Mouse (Mus musculus): ENCODE results near the gene Cebpa.

The Cebpa gene

DNA sequence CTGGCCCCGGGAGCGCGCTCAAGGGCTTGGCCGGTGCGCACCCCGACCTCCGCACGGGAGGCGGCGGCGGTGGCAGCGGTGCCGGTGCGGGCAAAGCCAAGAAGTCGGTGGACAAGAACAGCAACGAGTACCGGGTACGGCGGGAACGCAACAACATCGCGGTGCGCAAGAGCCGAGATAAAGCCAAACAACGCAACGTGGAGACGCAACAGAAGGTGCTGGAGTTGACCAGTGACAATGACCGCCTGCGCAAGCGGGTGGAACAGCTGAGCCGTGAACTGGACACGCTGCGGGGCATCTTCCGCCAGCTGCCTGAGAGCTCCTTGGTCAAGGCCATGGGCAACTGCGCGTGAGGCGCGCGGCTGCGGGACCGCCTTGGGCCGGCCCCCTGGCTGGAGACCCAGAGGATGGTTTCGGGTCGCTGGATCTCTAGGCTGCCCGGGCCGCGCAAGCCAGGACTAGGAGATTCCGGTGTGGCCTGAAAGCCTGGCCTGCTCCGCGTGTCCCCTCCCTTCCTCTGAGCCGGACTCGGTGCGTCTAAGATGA lies 1.1 kb downstream of the Cebpa start:
- DNase-seq (ENCODE audit: low spot score) = peak; percentile 35

DNA sequence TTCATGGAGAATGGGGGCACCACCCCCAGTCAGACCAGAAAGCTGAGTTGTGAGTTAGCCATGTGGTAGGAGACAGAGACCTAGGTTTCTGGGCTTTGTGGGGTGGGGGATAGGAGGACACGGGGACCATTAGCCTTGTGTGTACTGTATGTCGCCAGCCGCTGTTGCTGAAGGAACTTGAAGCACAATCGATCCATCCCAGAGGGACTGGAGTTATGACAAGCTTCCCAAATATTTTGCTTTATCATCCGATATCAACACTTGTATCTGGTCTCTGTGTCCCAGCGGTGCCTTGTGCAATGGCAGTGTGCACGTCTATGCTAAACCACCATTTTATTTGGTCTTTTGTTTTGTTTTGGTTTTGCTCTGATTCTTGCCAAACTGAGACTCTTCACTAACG lies 2.1 kb downstream of the Cebpa start:
- DNase-seq (ENCODE audit: low spot score) = no peak

DNA sequence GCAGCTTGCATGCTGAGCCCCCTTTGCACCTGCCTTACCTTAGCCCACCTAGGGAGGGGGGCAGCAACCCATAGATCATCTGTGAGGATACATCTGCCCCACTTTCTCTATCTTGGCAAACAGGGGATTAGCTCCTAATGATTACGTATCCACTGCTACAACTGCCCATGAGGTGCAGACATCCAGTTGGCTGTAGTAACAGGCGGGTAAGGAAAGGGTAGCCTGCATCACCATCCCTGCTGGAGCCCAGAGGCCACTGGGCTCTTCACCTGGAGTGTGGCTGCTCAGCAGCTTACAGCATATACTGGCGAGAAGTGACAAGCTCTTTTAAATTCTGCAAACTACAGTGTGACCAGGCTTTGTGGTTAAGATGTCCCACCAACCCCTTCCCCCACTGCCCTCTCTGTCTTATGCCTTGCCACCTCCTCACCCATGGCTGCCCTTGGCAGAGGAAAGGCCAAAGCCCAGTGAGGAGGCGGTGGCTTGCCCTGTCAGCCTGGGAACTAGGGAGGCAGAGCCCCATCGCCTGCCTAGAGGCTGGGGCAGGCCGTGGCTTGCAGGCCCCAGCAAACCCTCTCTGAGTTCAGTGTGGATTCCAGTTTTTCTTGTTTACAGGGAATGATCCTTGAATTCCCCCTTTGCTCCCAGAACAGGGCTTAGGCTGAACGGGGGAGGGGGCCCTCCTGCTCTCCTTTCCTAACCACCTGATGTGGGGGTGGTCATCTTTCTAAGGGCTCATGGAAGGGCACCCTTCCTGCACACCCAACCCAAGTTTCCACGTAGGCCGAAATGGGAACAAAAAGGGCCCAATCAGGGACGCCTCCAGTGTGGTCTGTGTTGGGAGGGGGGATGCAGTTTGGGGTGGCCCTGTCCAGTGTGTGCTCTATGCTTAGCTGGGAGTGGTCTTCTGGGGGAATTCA lies 3.6 kb downstream of the Cebpa start:
- no peak for DNase-seq (ENCODE audit: low spot score)

DNA sequence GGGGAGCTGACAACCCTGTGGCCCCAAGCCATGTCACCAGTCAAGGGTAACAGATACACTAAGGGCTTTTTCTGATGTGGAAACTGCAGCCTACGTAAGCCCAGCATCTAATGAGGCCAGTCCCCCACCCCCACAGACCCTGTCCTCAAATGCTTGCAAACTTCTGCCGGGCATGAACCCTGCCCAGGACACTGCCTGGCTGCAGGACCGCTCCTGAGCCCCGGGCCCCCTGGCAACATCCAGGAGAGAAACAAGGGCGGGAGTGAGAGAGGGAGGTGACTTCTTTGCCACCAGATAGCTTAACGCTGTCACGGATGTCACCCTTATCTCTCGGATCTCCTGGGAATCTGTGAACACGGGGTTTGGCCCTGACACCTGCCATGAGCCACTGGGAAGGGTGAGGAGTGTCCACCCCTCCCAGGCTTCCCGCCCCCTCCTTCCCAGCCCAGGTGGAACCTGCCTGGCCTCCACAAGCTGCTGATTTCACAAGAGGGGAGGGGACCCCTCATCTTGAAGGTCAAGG lies 4.4 kb downstream of the Cebpa start:
- DNase-seq (ENCODE audit: low spot score) = no peak

DNA sequence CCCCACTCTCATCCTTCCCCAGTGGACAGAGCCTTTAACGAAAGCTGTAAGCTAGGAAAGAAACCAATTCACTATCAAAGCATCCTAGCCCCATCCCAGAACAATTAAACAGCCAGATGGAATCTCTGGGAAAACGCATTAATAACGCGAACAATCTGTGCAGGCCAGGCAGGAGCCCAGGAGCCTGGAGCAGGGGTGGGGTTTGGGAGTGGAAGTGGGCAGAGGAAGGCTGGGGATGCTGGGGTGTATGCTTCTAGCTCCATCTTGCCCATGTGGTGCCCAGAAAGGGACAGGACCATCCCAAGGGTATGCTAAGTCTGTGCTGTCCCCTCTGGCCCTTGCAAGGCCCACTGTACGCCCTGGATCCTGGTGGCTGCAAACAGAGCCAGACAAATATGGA lies 5.1 kb downstream of the Cebpa start:
- DNase-seq (ENCODE audit: low spot score) = no peak

DNA sequence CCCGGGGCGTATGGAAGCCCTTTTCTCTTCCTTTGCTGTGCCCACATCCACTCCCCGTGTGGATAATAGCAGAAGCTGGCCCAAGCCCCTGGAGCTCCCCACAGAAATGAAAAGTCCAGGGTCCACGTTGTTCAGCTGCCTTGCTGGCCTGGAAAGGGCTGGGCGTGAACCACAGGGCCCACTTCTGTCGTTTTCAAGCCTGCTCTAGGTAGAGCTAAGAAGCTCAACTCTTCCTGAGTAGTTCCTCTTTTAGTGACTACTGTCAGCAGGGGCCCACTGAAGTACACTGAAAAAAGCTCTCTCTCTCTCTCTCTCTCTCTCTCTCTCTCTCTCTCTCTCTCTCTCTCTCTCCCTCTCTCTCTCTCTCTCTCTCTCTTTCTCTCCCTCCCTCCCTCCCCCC lies 5.7 kb downstream of the Cebpa start:
- no peak for DNase-seq (ENCODE audit: low spot score)

DNA sequence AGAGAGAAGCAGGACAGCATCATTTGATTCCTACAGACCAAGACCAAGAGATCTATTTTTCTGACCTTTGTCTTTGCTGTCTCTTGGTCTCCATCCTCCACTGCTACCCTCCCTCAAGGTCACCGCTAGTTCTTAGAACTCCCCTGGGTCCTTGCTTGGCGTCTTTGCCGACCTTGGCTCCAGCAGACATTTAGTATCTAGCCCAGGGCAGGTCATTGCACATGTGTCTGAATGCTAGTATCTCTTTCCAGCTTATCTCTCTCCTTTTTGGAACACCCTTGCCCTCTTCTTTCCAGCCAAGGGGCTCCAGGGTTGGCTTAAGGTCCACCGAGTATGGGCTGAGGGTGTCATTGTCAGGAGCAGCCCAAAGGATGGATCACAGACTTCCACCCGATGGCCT lies 6.9 kb downstream of the Cebpa start:
- DNase-seq (ENCODE audit: low spot score) = no peak

DNA sequence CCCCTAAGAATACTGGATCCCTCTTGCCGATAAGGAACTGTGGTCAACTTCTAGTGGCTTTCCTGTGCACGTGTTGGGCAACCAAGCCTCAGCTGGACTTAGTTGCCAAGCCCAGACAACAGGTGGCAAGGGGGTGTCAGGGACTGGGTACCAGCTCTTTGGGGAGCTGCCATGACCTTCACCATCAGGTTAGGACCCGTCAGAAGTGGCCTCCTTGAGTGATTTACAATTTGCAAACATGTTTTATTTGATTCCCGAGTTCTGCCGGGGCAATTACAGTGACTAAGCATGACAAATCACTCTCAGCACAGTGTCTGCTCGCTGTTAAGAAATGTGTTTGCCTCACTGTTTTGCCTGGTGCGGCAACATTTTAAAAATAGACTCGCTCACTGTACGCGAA lies 7.9 kb downstream of the Cebpa start:
- no peak for DNase-seq (ENCODE audit: low spot score)

DNA sequence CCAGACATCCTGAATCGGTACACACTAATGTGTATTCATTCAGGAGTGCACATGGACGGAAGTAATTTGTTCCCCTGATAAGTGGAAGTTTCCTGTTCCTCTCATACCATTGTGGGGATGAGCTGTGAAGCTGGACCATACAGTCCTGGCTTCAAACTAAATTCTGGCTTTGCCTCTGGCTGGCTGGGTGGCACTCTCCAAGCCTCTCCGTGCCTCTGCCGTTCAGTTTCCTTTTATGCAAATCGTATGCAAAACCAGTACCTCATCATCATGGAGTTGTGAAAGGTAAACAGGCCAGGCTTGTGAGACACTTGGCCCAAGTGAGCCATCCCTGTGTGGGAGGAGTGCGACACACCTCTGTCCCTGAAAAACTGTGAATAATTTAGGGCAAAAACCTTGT lies 8.6 kb downstream of the Cebpa start:
- DNase-seq (ENCODE audit: low spot score) = no peak

DNA sequence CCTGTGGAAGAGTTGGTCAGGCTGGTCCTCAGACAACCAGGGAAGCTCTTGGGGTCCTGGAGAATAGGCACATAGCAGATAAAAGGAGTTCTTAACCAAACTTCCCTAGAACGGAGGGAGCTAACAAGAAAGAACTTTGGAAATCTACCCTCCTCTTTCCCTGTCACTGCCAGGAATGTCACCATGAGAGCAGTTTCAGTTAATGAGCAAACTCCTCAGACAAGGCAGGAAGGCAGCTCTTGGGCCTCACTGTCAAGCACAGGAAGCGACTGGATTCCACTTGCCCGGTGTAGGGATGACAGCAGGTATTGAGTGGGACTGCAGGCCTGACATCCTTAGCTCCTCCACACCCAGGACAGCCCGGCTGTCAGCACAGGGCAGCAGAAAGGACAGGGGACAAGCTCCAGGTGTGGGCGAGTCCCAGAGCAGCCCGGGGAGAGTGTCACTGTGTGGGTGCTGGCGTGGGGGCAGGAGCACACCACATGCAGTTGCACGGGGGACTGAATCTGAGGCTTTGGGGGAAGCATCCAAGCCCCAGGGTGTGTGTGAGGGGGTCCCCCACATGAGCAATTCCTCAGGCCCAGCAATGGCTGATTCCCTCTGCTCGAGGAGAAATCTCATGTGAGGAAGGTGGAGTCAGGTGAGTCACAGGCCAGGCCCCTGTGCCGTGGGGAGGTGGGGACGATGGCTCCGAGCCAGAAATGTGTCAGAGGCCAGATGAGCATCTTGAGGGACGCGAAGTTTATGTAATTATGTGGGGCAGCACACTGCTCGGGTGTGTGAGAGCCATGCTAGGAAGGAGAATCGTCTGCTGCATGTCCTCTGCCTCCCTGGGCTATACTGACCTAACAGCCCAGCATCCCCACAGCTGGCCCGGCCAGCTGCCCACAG lies 9.8 kb downstream of the Cebpa start:
- no peak for DNase-seq (ENCODE audit: low spot score)

DNA sequence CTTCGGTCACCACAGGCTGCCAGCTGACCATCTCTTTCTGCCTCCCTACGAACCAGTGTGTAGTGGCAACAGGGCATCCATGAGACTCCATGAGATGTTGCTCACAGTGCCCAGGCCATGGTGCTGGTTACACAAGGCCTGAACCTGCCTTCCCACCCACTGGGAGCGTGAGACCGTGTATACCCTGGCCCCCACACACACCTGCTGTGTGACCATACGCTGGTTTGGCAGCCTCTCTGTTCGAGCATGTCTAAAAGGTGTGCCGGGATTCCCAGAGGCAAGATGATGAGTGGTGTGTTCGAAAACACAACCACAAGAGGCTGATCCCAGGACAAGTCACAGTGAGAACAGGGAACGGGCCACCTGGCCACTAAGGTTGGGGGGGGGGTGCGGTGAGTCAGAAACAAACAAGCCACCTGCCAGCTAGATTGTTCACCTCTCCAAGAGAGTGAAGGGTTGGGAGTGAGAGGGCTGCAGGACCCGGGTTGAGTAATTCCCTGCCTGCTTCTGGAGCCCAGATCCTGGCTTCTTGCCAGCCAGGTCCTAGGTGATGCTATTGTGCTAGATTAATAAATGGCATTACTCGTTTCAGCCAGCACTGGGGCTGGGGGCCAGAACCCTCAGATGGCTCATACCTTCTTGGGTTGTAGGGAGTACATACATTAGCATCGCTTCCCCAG lies 11.1 kb downstream of the Cebpa start:
- no peak for DNase-seq (ENCODE audit: low spot score)

DNA sequence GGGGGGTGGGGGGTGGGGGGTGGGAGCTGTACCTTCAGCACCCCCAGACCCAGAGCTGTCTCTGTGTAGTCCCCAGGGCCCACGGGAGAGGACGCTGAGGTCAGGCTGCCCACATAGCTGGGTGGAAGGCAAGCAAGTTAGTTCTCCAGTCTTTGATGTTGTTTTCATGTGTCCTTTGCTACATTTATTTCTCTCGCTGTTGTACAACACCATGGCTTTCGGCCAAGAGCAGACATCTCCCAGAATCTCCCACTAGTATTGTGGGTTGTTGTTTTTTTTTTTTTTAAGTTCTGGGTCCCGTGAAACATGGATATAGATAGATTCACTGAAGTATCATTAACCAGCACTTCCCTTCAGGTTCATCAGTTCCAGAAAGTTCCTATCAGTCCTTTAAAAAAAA lies 11.8 kb downstream of the Cebpa start:
- no peak for DNase-seq (ENCODE audit: low spot score)

DNA sequence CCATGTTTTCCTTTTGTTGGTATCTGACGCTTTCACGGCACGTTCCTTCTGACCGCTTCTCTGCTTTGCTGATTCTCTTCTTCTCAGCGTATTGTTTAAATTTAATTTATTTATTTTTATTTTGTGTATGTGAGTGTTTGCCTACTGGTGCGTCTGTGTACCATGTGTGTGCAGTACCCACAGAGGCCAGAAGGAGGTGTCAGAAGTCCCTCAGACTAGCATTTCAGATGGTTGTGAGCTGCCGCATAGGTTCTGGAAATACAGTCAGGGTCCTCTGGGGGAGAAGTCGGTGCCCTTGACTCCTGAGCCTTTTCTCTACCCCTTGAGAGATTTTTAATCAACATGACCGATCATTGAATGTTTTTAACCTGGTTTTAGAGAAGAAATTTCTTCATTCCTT lies 12.5 kb downstream of the Cebpa start:
- no peak for DNase-seq (ENCODE audit: low spot score)

DNA sequence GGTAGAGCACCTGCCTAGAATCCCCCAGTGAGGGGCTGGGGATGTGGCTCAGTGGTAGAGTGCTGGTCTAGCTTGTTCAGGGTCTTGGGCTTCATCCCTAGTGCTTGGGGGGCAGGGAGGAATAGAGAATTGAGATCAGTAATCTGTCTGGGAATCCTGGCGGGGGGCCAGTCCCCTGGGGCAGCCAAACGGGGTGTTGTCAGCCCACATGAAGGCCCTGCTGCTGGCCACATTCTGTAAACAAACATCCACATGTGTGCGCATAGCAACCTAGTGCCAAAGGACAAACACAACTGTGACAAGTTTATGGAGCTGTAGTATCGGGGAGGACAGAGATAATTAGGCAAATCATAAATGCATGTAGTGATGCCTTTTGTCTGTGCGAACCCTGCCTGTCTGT lies 15.5 kb downstream of the Cebpa start:
- no peak for DNase-seq (ENCODE audit: low spot score)

DNA sequence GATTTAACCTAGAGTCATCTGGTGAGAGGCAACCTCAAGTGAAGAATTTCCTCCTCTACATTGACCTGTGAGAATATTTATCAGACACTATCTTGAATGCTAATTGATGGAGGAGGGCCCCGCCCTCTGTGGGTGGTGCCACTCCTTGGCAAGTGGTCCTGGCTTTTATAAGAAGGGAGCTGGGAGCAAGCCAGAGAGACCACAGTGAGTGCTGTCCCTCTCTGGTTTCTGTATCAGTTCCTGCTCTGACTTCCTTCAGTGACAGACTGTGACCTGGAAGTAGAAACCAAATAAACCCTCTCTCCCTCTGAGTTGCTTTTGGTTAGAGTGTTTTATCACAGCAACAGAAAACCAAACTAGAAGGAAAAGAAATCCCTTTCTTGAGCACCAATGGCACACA lies 18.4 kb downstream of the Cebpa start:
- no peak for DNase-seq (ENCODE audit: low spot score)

DNA sequence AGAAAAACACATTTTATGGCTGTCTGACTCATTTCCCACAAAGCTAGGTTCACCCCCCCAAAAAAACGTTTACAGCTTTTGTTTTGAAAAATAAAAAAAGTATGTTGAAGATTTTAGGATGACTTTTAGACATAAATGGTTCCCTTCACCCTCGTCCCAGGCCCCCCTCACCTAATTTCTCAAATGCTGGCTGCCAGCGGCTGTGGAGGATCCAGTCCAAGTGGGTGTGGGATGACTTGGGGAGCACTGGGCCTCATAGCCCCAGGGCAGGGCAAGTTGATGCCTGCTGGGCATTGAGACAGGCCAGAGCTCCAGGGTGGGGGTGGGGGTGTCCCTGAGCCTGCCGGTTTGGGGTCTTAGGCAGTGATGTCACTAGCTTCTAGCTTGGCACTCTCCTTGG lies 19.4 kb downstream of the Cebpa start:
- no peak for DNase-seq (ENCODE audit: low spot score)

DNA sequence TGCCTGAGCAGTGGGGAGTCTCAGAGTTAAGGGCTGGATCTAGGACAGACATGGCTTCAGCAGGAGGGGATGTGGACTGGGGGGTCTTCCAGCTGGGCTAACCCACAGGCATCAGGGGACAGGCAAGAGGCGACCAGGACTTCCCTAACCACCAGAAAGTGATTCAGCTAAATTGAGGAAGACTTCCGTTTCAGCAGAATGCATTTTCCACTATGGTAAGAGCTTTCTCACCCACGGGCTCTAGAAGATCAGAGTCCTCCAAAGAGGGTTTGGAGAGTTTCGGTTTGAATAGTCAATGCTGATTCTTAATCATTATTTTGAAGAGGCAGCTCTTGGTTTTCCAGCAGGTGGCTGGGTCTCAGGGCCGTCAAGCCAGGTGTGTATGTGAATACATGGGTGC lies 20.8 kb downstream of the Cebpa start:
- no peak for DNase-seq (ENCODE audit: low spot score)

DNA sequence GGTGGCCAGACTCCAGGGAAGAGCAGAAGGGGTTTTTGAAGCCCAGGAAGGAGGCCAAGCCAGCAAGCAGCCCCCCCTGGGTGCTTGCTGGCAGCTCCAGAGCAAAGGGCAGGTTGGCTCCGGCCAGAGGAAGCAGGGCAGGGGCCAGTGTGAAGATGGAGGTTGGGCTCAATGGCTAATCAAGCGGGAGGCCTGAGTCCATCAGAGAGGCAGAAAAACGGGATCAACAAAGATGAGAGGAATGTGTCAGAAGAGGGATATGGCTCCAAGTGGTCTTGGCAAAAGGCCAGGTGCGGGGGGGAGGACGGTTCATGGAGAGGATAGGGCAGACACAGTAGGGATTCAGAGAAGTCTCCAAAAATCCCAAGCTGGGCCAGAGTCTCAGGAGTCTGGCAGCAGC lies 22.4 kb downstream of the Cebpa start:
- no peak for DNase-seq (ENCODE audit: low spot score)

DNA sequence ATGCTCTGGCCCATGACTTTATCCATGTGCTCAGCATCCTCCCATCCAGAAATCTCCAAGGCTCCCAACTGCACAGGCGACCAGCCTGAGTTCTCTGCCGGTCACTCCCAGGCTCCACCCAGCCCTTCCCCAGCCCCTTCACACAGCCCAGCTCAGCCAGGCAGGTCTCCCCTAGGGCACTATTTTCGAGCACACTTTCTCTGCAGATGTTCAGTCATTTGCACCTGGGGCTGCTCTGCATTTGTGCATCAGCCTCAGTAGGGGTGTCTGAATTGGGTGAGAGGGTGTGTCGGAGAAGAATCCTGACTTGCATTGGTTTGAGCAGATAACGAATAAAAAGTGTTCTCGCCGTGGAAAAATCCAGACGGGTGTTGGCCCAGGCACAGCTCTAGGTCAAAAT lies 23.4 kb downstream of the Cebpa start:
- DNase-seq (ENCODE audit: low spot score) = no peak

DNA sequence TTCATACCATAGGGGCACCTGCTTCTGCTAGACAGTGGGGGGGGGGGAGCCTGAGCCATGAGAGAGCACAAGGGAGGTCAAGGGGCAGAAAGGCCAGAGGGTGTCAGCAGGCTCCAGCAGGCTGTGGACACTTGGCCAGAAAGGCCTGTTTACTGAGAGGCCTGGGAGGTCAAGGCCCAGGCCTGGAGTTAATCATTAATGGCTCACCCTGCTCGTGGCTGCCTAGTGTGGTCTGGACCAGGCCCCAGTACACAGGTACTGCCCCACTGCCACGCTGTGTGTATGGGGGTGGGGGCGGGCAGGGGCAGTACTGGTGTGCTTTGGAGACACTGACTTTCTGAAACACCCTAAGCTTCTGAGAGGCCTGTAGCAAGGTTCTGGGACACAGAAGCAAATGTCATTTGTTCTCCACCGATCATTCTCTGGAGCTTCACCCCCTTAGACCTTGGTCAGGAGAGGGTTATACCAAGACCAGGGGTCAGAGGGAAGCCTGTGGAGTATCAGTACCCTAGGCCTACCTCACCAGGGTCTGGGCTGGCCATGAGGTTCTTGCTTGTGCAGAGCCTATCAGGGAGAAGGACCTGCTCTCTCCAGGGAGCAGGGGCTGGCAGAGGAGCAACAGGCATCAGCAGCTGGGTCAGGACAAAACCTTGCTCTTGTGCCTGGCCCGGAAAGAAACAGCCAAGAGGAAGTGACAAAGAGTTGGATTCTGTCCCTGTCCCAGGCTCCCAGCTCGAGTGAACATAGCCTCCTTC lies 24.9 kb downstream of the Cebpa start:
- peak; percentile 27 for DNase-seq (ENCODE audit: low spot score)

DNA sequence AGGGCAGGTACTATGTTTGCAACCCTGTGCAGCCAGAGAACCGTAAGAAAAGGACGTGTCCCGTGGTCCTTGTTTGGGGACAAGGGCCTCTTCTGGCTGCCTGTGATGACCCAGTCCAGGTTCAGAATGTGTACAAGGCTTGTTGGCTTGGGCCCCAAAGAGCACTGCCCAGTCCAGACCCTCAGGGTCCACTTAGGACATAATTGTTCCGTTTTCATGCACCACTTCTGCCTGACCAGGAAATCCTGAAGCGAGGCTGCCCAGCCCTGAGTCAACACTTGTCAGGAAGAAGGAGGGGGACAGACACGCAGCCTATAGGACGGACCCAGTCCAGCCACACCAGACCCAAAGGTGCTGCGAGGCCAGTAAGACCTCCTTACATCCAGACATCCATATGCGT lies 26.0 kb downstream of the Cebpa start:
- DNase-seq (ENCODE audit: low spot score) = no peak

All from embryo, embryonic 10 days (tissue).